Mouse (Mus musculus) right cerebral cortex, adult 2 months (tissue): ENCODE data around the gene Sh2b3.
"Not testable (repeated sequence)": the region's sequence is repeated elsewhere in the genome, so short reads cannot be mapped to it uniquely, and the experiment has no call there.

Experiments used
- DNase-seq, 2 experiments: peaks; one replicate each; pipeline ENCODE4 v3.0.0; 2021 to 2022; ENCODE audit warnings: low spot score in 2 of 2

Gene Sh2b3

DNA sequence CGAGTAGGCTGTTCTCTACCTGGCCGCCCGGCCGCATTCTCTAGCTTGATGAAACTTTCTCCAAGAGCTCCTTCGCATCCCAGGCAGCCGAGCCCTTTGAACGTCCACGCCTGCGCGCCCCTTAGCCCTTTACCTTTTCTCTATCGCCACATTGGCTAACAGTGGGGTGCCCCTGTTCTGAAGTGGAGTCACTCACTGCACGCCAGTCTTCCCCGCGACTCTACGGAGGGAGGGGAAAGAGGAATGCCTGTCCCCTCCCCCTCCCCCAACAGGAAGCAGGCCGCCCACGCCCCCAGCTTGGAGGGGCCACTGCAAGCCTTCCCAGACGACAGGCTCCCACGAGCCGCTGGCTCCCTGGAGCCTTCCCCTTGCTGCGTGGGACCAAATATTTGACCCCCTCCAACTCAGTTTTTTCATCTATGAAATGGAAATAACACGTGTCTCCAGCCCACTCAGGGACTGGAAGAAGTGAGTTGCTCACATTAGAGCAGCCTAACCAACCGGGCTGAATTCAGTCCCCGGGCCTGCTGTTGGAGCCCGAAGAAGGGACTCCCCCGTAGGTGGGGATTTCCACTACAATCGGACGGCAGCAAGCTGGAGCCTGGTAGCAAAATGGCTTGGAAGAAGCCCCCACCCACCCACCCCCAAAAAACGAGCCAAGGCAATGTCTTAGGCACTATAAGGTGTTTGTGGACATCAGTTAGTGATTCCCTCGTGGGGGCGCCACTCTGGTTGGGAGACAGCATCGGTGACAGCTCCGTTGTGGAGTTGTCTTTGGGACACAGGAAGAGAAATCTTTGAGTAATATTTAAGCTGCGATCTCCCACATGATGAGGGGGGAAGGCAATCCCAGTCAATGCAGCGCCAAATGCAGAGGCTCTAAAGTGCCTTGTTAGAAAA is at the start of gene Sh2b3:
TSS of gene Sh2b3 (minus strand) at position 206 of the 900 bp plus-strand sequence.
- peak; percentile 45 to 60 for DNase-seq

DNA sequence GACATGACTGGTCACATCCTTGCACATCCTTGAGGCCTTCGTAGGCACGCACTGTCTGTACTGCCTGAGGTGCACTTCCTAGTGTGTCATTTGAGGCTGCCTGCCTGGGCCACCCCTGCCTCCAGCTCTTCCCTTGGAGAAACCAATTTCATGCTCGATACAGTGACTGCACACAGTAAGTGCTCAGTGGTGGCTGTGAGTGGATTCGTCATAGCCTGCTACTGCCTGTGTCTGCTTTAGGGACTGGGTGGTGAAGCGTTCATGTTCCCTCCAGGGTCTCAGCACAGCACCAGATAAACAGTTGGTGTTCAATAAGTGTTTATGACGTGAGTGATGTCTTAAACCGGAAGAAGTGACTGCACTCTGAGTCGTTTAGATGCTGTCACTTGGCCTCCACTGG is 45.9 kb upstream of the Sh2b3 start:
- no peak for DNase-seq

DNA sequence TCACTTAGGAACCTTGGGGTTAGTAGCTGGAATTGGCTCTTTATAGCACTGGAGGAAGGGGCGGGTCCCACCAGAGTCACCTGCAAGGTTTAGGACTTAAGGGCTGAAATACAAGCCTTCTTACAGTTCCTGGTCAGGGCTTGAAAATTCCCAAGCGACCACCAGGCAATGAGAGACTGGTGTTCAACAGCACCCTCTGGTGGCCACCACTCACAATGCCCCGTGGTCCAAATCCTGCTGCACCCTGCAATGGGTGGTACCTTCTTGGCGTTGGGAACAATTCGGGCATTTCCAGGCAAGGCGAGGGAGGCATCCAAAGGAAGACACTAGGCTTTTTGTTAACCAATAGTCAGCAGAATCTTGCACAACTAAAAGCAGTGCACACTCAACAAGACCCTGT is 41.8 kb upstream of the Sh2b3 start:
- DNase-seq: no peak

DNA sequence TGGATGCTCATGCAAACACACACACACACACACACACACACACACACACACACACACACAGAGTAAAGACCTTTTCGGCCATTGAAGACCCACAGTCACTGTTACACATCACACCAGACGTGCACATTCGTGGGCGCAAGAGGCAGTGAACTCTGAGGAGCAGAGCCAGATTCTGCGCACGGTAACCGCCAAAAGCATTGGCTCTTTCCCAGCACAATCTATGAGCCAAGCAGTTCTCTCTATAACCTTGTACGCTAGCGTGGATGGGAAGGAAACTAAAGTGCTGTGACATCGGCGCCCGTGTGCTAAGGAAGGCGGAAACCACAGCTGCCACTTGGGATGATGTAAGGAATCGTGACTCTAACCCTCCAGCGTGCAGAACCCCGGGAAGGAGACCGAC is 41.3 kb upstream of the Sh2b3 start:
- DNase-seq: no peak

DNA sequence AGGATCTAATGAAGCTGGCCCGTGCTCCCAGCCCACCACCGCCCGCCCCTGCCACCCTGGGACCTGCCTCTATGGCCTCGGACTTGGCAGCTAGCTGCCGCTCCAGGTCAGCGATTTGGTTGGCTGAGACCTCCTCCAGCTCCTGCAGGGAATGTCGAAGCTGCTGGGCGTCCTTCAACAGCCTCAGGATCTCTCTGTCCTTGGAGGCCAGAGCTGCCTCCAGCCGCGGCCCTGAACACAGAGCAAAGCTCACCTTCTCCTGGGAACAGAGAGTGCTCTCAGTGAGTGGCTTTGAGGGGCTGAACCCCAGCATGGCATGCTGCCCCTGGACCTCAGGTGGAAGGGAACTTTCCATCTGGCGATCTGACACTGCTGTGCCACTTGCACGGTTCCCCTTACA is 39.5 kb upstream of the Sh2b3 start:
- no peak for DNase-seq

DNA sequence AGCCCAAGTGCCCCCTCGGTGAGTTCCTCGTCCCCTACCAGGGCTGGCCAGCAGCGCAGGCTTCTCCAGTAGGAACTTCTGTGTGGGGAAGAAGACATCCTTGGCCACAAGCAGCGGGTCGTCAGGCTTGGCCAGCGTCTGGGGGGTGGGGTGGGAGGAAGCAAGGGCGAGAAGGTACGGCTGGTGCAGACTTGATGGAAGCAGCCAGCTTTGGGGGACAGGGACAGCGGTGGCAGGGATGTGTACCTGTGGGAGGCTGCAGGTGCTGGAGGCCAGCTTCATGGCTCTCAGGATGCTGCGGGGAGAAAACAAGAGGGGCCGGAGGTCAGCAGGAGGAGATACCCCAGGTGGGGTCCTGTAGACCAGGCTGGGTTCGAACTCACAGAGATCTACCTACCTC is 37.6 kb upstream of the Sh2b3 start:
- DNase-seq: no peak

DNA sequence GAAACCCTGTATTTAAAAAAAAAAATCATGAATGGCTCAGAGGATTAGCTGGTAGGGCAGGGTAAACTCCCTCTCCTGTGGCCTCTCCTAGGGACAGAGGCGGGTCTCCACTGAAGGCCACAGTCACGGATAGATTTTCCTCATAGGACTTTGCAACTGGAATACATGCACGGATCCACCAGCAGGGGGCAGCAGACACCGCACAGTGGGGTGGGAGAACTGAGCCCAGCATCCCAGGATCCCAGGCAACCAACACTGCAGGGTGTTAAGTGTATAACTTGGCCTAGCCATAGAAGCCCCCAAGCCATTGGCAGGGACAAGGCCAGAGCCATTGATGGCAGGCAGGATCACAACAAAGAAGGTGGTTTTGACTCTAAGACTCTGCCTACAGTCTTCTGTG is 34.7 kb upstream of the Sh2b3 start:
- DNase-seq: peak; percentile 82 to 89

DNA sequence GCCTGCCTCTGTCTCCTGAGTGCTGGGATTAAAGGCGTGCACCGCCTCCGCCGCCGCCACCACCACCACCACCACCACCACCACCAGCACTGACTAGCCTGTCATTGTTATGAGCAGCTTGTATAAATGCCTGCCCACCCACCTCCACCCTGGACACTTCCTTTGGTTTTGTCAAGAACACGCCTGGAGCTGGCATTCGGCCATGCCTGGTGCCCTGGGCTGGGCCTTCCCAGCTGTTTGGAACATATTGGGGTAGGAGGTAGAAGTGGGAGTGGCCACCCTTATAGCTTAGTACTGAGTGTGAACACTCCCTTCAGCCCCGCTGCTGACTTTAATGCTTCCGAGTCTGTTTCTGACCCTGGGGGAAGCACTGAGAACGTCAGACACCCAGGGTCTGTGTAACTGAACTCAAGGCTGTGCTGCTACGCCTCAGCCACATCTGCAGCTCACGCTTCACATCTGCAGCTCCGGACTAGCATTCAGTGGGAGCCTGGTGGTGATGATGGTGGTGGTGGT is 34.1 kb upstream of the Sh2b3 start:
- DNase-seq: no peak

DNA sequence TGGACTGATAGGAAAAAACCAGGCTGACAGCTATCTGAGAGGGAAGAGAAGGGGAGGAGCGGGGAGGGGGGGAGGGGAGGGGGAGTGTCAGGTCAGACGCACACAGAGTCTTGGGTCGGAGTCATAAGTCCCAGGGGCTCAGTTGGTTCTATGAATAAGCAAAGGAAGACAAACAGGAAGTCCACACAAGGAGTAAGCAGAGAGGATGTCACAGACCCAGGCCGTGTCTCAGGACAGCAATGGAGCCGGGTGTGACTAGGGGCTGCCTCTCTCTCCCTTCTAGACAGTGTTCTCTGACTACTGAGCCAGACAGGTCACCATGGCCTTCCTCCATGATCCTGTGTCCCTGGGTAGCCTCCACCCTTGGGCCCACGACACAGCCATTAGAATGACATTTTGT is 33.4 kb upstream of the Sh2b3 start:
- no peak for DNase-seq

DNA sequence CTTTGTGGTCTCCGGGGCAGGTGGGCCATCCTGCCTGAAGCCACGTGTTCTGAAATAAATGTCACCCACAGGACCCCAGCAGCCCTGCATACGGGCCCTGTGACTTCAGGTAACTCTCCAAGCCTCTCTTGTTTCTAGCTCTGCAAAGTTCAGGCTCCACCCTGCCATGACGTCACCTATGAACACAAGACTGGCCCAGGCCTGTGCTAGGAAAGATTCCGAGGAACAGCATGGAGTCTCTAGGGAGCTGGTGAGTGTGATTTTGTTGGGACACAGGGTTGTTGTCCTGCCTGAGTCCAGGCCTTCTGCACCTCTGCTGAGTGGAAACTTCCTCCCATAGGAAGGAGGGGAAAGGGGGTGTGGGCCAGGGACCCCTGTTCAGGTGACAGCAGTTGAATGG is 30.5 kb upstream of the Sh2b3 start:
- no peak for DNase-seq

DNA sequence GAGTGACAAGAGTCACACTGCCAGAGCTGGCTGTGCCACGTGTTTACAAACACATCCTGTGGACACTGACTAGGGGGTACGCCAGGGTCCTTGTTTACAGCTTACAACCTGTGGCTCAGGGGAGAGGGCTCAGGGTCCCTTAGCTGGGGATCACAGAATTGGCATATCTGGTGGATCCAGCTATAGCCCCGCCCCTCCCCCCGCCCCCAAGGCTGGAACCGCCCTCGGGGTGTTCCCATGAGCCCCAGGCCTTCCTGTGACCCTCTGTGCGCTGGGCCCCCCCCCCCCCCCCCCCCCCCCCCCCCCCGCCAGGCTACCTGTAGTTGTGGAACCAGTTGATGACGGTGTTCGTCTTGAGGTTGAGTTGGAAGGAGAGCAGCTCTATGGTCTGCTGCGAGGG is 26.9 kb upstream of the Sh2b3 start:
- DNase-seq: no peak

DNA sequence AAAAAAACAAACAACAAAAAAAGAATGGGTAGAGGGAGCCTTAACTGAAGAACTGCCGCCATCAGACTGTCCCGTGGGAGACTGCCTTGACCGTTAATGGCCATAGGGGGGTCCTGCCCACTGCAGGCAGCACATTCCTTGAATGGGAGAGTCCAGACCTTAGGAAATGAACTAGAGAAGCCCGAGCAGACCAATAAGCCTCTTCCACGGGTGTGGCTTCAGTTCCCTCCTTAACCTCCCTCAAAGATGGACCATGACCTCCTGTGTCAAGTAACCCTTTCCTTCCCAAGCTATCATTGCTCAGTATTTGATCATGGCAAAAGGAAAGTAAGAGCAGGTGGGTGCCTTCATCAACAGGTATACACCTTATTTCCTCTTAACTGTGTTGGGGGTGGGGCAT is 24.5 kb upstream of the Sh2b3 start:
- no peak for DNase-seq

DNA sequence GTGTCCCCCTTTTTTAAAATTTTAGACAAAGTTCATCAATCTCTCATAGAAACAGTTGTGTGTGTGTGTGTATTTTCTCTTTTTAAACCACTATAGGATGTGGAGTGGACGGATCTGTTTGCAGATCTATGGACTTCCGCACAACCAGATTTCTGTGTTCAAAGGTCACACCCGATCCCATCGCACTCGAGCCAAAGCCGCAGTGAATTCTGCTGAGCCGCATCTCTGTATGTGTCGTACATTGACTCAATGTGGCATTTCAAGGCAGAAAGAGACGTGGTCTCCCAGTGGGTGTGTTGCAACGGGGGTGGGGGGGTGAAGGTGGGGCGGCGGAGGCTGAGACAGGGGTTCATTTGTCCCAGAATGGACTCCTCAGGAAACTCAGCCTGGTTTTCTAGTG is 21.0 kb upstream of the Sh2b3 start:
- DNase-seq: no peak

DNA sequence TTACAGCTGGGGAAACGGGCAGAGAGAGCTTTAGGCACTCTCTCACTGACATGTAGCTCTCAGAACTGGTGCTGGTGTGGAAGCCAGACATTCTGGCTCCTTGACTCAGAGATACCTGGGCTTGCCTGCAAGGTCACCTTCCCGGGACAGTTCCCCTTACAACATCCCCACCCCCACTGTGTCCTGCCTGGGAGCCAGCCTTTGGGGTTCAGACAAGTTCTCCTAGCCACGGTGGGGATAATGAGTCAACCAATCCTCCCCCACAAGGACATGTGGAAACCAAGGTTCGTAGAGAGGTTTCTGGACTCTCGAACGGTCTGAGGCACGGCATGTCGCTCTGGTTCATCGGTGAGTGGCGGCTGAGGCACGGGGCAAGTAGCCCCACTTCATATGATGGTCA is 19.3 kb upstream of the Sh2b3 start:
- DNase-seq: no peak

DNA sequence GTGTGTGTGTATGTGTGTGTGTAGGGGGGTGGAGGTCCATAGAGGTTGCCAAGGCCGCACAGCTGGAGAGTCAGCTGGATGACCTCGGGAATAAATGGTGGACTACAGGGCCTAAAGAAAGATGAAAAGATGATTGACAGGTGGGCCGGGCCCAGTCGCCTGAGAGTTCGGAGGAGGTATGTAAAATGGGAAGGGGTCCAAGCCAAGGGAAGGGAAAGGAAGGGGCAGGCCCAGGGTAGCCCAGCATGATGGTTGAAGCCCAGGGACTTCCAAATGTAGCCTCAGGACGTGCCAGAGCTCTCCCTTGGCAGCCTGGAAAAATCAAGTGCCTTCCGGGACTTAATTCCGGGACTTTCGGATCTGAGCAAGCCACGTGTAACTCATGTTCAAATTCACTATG is 17.3 kb upstream of the Sh2b3 start:
- DNase-seq: no peak

DNA sequence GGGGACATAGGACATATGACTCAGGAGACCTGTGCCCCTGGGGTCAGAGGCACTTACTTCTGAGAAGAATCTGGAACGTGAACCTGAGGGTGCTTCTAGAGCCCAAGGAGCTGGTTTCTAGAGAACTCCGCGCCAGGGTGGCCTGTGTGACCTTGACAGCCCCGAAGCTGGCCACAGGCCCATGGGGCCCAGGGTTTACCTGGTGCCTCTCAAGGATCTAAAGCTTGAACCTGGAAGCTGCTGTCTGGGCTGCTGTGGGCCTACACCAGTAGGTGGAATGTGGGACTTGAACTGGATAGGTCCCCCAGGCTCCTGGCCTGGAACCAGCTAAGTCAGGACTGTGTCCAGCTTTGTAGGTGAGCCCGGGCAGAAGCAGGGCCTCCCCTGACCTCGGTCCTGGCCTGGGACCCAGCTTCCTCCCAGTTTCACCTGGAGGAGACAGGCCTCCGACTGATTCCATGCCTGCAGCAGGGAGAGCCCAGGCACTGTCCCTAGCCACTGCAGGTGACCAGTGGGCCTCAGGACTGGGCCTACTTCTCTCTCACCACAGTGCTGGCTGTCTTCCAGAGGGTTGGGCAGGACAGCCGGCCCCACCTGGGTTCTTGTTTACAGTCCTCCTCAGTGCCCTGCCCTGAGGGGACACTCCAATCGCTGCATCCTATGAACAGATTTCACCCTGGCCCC is 16.1 kb upstream of the Sh2b3 start:
- DNase-seq: no peak

DNA sequence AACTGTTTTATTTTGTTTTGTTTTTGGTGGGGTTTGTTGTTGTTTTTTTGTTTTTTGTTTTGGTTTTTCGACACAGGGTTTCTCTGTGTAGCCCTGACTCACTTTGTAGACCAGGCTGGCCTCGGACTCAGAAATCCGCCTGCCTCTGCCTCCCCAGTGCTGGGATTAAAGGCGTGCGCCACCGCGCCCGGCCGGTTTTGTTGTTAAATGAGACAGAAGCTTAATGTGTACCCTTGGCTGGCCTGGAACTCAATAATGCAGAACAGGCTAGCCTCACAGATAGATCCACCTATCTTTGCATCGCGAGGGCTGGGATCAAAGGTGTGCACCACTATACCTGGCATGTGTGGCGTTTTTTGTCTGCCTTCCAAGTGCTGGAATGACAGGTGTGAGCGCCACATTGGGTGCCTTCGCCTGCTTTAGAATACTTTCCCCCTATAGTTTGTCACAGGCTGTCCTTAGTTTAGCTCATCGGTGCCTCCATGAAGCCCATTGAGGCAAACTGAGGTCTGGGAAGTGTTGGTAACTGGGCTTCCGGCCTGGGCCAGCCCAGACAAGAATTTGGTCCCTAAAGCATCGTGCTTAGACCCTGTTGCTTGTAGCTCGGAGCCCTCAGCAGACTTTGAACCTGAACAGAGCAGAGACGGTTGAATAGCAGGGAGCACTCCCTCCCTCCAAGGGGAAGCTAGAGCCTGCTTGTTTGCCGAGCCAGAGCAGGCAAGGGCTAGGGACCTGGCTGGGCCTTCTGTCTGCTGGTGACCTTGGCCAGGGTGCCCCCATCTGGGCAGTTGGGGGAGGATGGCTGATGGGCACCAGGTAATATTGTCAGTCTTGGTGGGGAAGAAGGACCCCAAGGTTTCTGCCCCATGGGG is 12.3 kb upstream of the Sh2b3 start:
- DNase-seq: no peak

DNA sequence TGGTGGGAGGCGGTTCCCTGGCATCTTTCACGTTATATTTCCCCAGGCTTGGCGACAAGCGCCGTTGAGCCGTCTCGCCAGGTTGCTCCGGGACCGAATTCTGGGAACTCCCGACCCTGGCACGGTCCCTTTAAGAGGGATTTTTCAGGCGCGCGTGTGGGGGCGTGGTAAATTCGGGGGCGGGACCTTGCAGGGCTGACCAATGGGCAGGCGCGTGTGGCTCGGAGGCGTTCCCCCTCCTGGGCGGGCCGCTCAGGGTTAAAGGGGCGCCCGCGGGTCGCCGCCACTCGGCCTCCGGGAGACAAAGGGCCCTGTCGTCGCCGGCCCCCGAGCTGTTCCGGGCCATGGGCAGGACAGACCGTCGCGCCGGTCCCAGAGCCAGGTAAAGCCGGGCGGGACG is 11.3 kb upstream of the Sh2b3 start, which contains the start of gene Pheta1:
TSS of gene Pheta1 (plus strand) at position 242 of the 400 bp plus-strand sequence.
- DNase-seq: peak; percentile 87 to 92

DNA sequence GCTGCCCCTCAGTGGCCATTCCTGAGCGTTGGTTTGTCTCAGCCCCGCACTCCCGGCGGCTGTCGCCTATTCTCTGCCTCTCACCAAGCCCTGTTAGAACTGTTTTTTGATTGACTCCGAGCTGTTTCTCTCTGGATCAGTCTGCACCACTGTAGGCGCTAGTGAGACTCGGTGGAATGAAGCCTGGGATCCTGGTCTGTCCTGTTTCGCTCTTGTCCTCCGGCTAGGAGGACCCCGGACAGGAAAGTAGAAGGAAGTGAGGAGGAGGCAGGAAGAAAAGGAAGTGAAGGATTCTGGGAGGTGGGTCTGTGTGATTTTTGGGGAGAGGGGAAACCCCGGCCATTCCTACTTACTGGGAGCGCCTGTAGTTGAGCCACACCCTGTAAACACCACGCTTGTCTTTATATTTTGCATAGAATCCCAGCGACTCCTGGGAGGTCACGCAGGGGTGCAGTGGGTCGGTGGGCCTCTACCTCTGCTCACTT is 10.6 kb upstream of the Sh2b3 start:
- peak in 1 of 2 experiments; percentile 53 for DNase-seq

DNA sequence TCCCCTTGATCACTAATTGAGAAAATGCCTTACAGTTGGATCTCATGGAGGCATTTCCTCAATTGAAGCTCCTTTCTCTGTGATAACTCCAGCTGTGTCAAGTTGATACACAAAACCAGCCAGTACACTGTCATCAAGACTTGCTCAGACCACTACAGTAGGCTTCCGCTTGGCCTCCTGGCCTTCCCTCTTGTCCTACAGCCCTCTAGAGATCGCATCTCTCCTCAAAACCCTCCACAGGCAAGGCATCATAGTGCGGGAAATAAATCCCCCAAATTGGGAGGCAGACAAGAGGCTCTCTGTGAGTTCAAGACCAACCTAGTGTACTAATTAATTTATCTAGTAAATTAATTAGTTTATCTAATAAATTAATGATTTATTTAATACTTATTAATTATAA is 9.8 kb upstream of the Sh2b3 start:
- not testable (repeated sequence) for DNase-seq

DNA sequence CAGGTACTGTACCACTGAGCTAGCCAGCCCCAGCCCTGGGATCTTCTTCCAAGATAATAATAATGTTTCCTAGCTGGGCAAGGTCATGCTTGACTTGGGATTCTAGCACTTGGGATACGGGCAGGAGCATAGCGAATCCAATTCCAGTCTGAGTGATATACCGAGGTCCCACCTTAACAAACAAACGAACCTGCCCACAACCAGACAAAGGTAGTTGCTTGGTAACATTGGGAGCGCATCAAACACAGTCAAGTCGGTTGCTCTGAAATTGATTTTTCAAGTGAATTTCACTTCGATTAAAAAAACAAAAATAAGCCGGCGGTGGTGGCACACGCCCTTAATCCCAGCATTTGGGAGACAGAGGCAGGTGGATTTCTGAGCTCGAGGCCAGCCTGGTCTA is 8.9 kb upstream of the Sh2b3 start:
- no peak for DNase-seq

DNA sequence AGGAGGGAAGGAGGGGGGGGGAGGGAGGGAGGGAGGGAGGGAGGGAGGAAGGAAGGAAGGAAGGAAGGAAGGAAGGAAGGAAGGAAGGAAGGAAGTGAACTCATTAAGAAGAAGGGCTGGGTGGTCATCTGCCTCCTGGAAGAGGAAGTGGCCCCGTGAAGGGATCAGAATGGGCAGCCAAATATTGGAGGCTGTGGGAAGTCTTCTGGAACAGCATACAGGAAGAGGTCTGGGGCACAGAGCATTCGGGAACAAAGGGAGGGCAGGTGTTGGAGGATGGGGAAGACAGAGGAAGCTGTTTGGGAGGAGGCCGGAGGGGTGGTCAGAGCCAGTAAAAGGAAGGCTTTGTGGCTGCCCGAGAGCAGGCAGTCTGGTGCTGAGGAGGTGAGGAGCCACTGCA is 7.9 kb upstream of the Sh2b3 start:
- no peak for DNase-seq
